Mouse (Mus musculus) erythroblast, embryonic 14.5 days (primary cell): ENCODE results near the gene Olfml2a.

Source experiments
- GATA1 ChIP-seq: IDR thresholded peaks from 2 replicates; pipeline ENCODE4 v1.6.1; 2012; ENCODE audit warnings: low read length, inconsistent platforms, mixed read lengths
- TAL1 ChIP-seq: IDR thresholded peaks from 3 replicates; pipeline ENCODE4 v1.6.1; 2012; ENCODE audit warnings: low read length, inconsistent platforms, mixed read lengths

GRCm38 (mm10) chr2:38953152-38953883, 21.5 kb downstream of the Olfml2a start:
- no peak for TF ChIP-seq GATA1
- no peak for TF ChIP-seq TAL1
